Mouse (Mus musculus) CH12.LX (cell line): ENCODE measurements around the gene Ryk. TPM values are rescaled to one million over a fixed set of nuclear protein-coding genes. Genes with fewer than 3 reads are reported as not detected.

Source experiments
- DNase-seq: peaks from one replicate; pipeline ENCODE4 v3.0.0-alpha.2; 2013; ENCODE audit errors: extremely low read depth
- H3K27ac ChIP-seq: 2 replicates; pipeline ENCODE4 v1.5.1; 2012; ENCODE audit warnings: low read depth, mild to moderate bottlenecking, control low read depth, moderate library complexity; ENCODE audit not compliant: insufficient read depth
- H3K27me3 ChIP-seq: replicated peaks from 2 replicates; pipeline ENCODE3; 2012; ENCODE audit warnings: inconsistent platforms
- H3K36me3 ChIP-seq, 2 experiments: replicated peaks in 1 of 2; 2 replicates each; pipeline versions ENCODE3 to v1.6.1; 2012; ENCODE audit warnings: inconsistent platforms in 1 of 2, low read length in 1 of 2, mild to moderate bottlenecking in 1 of 2, mixed read lengths in 1 of 2, moderate library complexity in 1 of 2; ENCODE audit not compliant: control insufficient read depth in 1 of 2, insufficient read depth in 1 of 2
- H3K4me1 ChIP-seq, 2 experiments: 2 replicates each; pipeline ENCODE4 v1.6.1; 2012; ENCODE audit warnings: inconsistent platforms in 1 of 2, moderate library complexity in 1 of 2; ENCODE audit not compliant: insufficient read depth in 2 of 2, control insufficient read depth in 1 of 2
- H3K4me2 ChIP-seq: 2 replicates; pipeline ENCODE4 v1.6.1; 2012; ENCODE audit warnings: low read depth, mild to moderate bottlenecking, control low read depth; ENCODE audit not compliant: poor library complexity, insufficient read depth, severe bottlenecking
- H3K4me3 ChIP-seq, 3 experiments: fragments of 150-350 bp in 1 of 3; sonication (generic) in 1 of 3; replicated peaks in 1 of 3; 2 replicates each; pipeline versions ENCODE3 to v1.5.1; 2011 to 2012; ENCODE audit warnings: low read depth in 2 of 3, low read length in 2 of 3, mild to moderate bottlenecking in 2 of 3, moderate library complexity in 2 of 3, control low read depth in 1 of 3, improper control_type of control experiment in 1 of 3, inconsistent platforms in 1 of 3, mixed read lengths in 1 of 3; ENCODE audit not compliant: poor library complexity in 1 of 3
- H3K79me2 ChIP-seq: replicated peaks from 2 replicates; pipeline ENCODE4 v1.6.1; 2012; ENCODE audit warnings: mild to moderate bottlenecking, moderate library complexity; ENCODE audit not compliant: control insufficient read depth, poor library complexity, insufficient read depth, severe bottlenecking; ENCODE audit errors: extremely low read depth
- H3K9ac ChIP-seq: 2 replicates; pipeline ENCODE4 v1.6.1; 2012; ENCODE audit warnings: low read depth, mild to moderate bottlenecking, control low read depth, moderate library complexity; ENCODE audit not compliant: insufficient read depth
- H3K9me3 ChIP-seq: replicated peaks from 2 replicates; pipeline ENCODE3; 2012; ENCODE audit warnings: low read length, inconsistent platforms, mixed read lengths
- BHLHE40 ChIP-seq: IDR thresholded peaks from 2 replicates; pipeline ENCODE4 v1.6.1; 2011; ENCODE audit warnings: mild to moderate bottlenecking, low read depth, low read length, improper control_type of control experiment
- CHD1 ChIP-seq: IDR thresholded peaks from 2 replicates; pipeline ENCODE4 v1.6.1; 2012; ENCODE audit warnings: low read depth, low read length, improper control_type of control experiment, inconsistent platforms
- CHD2 ChIP-seq: IDR thresholded peaks from 2 replicates; pipeline ENCODE4 v1.6.1; 2011; ENCODE audit warnings: low read length, improper control_type of control experiment
- CTCF ChIP-seq, 2 experiments: IDR thresholded peaks in 1 of 2; conservative IDR thresholded peaks in 1 of 2; 2 replicates each; pipeline ENCODE4 v1.5.1; 2011 to 2012; ENCODE audit warnings: low read depth in 2 of 2, low read length in 2 of 2, improper control_type of control experiment in 1 of 2, inconsistent platforms in 1 of 2, mild to moderate bottlenecking in 1 of 2, moderate library complexity in 1 of 2
- E2F4 ChIP-seq: IDR thresholded peaks from 2 replicates; pipeline ENCODE4 v1.6.1; 2011; ENCODE audit warnings: low read depth, low read length, improper control_type of control experiment; ENCODE audit not compliant: insufficient replicate concordance
- ELF1 ChIP-seq: IDR thresholded peaks from 2 replicates; pipeline ENCODE4 v1.6.1; 2014; ENCODE audit warnings: low read depth, mild to moderate bottlenecking, inconsistent platforms, low read length, improper control_type of control experiment
- EP300 ChIP-seq: IDR thresholded peaks from 2 replicates; pipeline ENCODE4 v1.6.1; 2011; ENCODE audit warnings: low read length, improper control_type of control experiment
- ETS1 ChIP-seq: conservative IDR thresholded peaks from 2 replicates; pipeline ENCODE4 v1.6.1; 2012; ENCODE audit warnings: low read depth, mild to moderate bottlenecking, inconsistent platforms, low read length, improper control_type of control experiment, moderate library complexity
- GABPA ChIP-seq: IDR thresholded peaks from 2 replicates; pipeline ENCODE4 v1.6.1; 2012; ENCODE audit warnings: low read depth, low read length, improper control_type of control experiment, inconsistent platforms; ENCODE audit not compliant: insufficient replicate concordance
- HCFC1 ChIP-seq: IDR thresholded peaks from 2 replicates; pipeline ENCODE4 v1.6.1; 2012; ENCODE audit warnings: low read depth, mild to moderate bottlenecking, inconsistent platforms, low read length, improper control_type of control experiment
- IRF4 ChIP-seq: IDR thresholded peaks from 2 replicates; pipeline ENCODE4 v1.6.1; 2014; ENCODE audit warnings: low read depth, mild to moderate bottlenecking, inconsistent platforms, low read length, improper control_type of control experiment
- JUN ChIP-seq: IDR thresholded peaks from 2 replicates; pipeline ENCODE4 v1.6.1; 2011; ENCODE audit warnings: low read depth, mild to moderate bottlenecking, low read length, improper control_type of control experiment, moderate library complexity; ENCODE audit not compliant: insufficient read depth
- JUND ChIP-seq: conservative IDR thresholded peaks from 2 replicates; pipeline ENCODE4 v1.6.1; 2011; ENCODE audit warnings: low read depth, low read length, improper control_type of control experiment
- MAFK ChIP-seq: IDR thresholded peaks from 2 replicates; pipeline ENCODE4 v1.6.1; 2011; ENCODE audit warnings: low read length, improper control_type of control experiment; ENCODE audit not compliant: insufficient replicate concordance
- NELFE ChIP-seq: IDR thresholded peaks from 2 replicates; pipeline ENCODE4 v1.6.1; 2011; ENCODE audit warnings: low read depth, low read length, improper control_type of control experiment
- NRF1 ChIP-seq: IDR thresholded peaks from 2 replicates; pipeline ENCODE4 v1.6.1; 2014; ENCODE audit warnings: low read depth, mild to moderate bottlenecking, inconsistent platforms, low read length, improper control_type of control experiment, moderate library complexity
- RAD21 ChIP-seq: IDR thresholded peaks from 2 replicates; pipeline ENCODE4 v1.6.1; 2011; ENCODE audit warnings: low read depth, mild to moderate bottlenecking, low read length, improper control_type of control experiment, moderate library complexity
- RCOR1 ChIP-seq: conservative IDR thresholded peaks from 2 replicates; pipeline ENCODE4 v1.6.1; 2012; ENCODE audit warnings: low read depth, mild to moderate bottlenecking, inconsistent platforms, low read length, improper control_type of control experiment
- SIN3A ChIP-seq: IDR thresholded peaks from 2 replicates; pipeline ENCODE4 v1.6.1; 2012; ENCODE audit warnings: low read length, improper control_type of control experiment, inconsistent platforms
- UBTF ChIP-seq: IDR thresholded peaks from 2 replicates; pipeline ENCODE4 v1.6.1; 2012; ENCODE audit warnings: low read depth, mild to moderate bottlenecking, inconsistent platforms, low read length, improper control_type of control experiment, moderate library complexity
- USF2 ChIP-seq: conservative IDR thresholded peaks from 2 replicates; pipeline ENCODE4 v1.6.1; 2011; ENCODE audit warnings: low read depth, low read length, improper control_type of control experiment
- ZNF384 ChIP-seq: IDR thresholded peaks from 2 replicates; pipeline ENCODE4 v1.6.1; 2012; ENCODE audit warnings: low read depth, low read length, improper control_type of control experiment, inconsistent platforms
- dilution Hi-C: fragments of 300-500 bp; cut with MboI; formaldehyde crosslinking; loops from 2 replicates; pipeline ENCODE4 v1.14.3; 2020; ENCODE audit warnings: low sequenced_read_pairs; ENCODE audit not compliant: extremely low pct_unique_long_range_greater_than_20kb, extremely low pct_ligation_motif_present
- in situ Hi-C: fragments of 300-500 bp; cut with MboI; formaldehyde crosslinking; loops from 3 replicates; pipeline ENCODE4 v1.14.3; 2019; ENCODE audit warnings: low sequenced_read_pairs, low pct_ligation_motif_present, low pct_unique_long_range_greater_than_20kb, mixed read lengths
- polyA plus RNA-seq: library from polyadenylated mRNA; unstranded; fragments of >175 nt; gene quantifications from 2 replicates; pipeline ENCODE4 v1.2.1, GENCODE M21; 2012; ENCODE audit warnings: low read depth; ENCODE audit not compliant: insufficient read length
- total RNA-seq, 2 experiments: library from RNA; depleted of rRNA; stranded (reverse); fragments of 300-350 nt in 1 of 2; fragments of >200 nt in 1 of 2; gene quantifications; 2 replicates each; pipeline ENCODE4 v1.2.3; 2012 to 2014

Gene Ryk
- total and polyA plus RNA-seq, 3 experiments: 12.8 to 27.2 (median 21.4) TPM

- H3K4me3 ChIP-seq: no peak overlapping the region
- H3K9ac ChIP-seq: no peak overlapping the region
- no peaks in the 10 kb centered on the region for H3K4me1 ChIP-seq
- H3K27me3 ChIP-seq: peaks cover 1% of the 10 kb centered on the region
- H3K27ac ChIP-seq: no peak overlapping the region
- TF ChIP-seq NRF1 (no peak), BHLHE40 (no peak), GABPA (no peak), ELF1 (no peak), ZNF384 (no peak), CTCF (conservative IDR thresholded peaks at IDR 0.05 in 1 of 2, IDR thresholded peaks at IDR 0.05 in 1 of 2; ENCODE audit: low read depth in 2 of 2, low read length in 2 of 2) (no peak), MAFK (no peak), JUND (no peak), JUN (no peak), CHD1 (no peak)
- TF ChIP-seq, all 38 proteins: peak for 0
- no peak for DNase-seq
- no peaks in the 10 kb centered on the region for H3K36me3 ChIP-seq
- in situ Hi-C loops (no loop called here), dilution Hi-C loops (no loop called here)
- no peaks in the 10 kb centered on the region for H3K9me3 ChIP-seq
- no peak overlapping the region for H3K4me2 ChIP-seq
- no peaks in the 10 kb centered on the region for H3K79me2 ChIP-seq
These were observed 114.0 kb downstream of the Ryk start for GRCm38 (mm10) chr9:102948706-102949105.

GRCm38 (mm10) chr9:102951091-102951994, 116.6 kb downstream of the Ryk start:
- in situ Hi-C loops: no loop called here
- no peak for TF ChIP-seq CHD2
- TF ChIP-seq HCFC1: no peak
- TF ChIP-seq USF2: no peak
- no peak for TF ChIP-seq MAFK
- TF ChIP-seq CTCF (conservative IDR thresholded peaks at IDR 0.05 in 1 of 2, IDR thresholded peaks at IDR 0.05 in 1 of 2; ENCODE audit: low read depth in 2 of 2, low read length in 2 of 2): no peak
- TF ChIP-seq SIN3A: no peak
- TF ChIP-seq RCOR1: no peak
- TF ChIP-seq NELFE: no peak
- no peak for TF ChIP-seq IRF4
- no peak for TF ChIP-seq BHLHE40
- TF ChIP-seq ETS1: no peak
- no peak for TF ChIP-seq GABPA
- TF ChIP-seq RAD21: no peak
- no peak for TF ChIP-seq E2F4
- TF ChIP-seq UBTF: no peak
- TF ChIP-seq ELF1: no peak
- TF ChIP-seq EP300: no peak
- TF ChIP-seq ZNF384: no peak
- TF ChIP-seq, all 38 proteins: peak for 0
- H3K4me1 ChIP-seq: no peaks in the 10 kb centered on the region

More at GRCm38 (mm10) chr9:102951091-102951994, 116.6 kb downstream of the Ryk start:
- H3K79me2 ChIP-seq: no peaks in the 10 kb centered on the region
- peaks cover 1% of the 10 kb centered on the region for H3K27me3 ChIP-seq
- H3K4me3 ChIP-seq: no peak overlapping the region
- no peak for DNase-seq
- H3K36me3 ChIP-seq: no peaks in the 10 kb centered on the region
- H3K27ac ChIP-seq: no peak overlapping the region
- no peak overlapping the region for H3K4me2 ChIP-seq
- H3K9me3 ChIP-seq: peaks cover 4% of the 10 kb centered on the region
- H3K9ac ChIP-seq: no peak overlapping the region
- dilution Hi-C loops: no loop called here
